Mouse (Mus musculus) urinary bladder, adult 2 months (tissue): Measurements from ENCODE around the gene Klhl5. TPM values are rescaled to one million over a fixed set of nuclear protein-coding genes. Genes with fewer than 3 reads are reported as not detected.

Source experiments
- DNase-seq: peaks from one replicate; pipeline ENCODE4 v3.0.0; 2022; ENCODE audit warnings: low spot score
- polyA plus RNA-seq: library from polyadenylated mRNA; depleted of rRNA; stranded (reverse); fragments of >200 nt; gene quantifications from 2 replicates; pipeline ENCODE4 v1.2.3, GENCODE M21; 2012; rRNA removed

Klhl5 gene
- 40.9 and 41.7 TPM in 2 replicates for polyA plus RNA-seq

GRCm38 (mm10) chr5:65106876-65107772 lies at the start of gene Klhl5:
Gene Klhl5 (plus strand): TSS chr5:65107539.
- peak; percentile 76 for DNase-seq

GRCm38 (mm10) chr5:65057596-65057995 lies 49.7 kb upstream of the Klhl5 start:
- no peak for DNase-seq

- DNase-seq = no peak
Observed at GRCm38 (mm10) chr5:65059806-65060205, 47.5 kb upstream of the Klhl5 start.

GRCm38 (mm10) chr5:65062236-65062635 lies 45.1 kb upstream of the Klhl5 start:
- no peak for DNase-seq

DNA sequence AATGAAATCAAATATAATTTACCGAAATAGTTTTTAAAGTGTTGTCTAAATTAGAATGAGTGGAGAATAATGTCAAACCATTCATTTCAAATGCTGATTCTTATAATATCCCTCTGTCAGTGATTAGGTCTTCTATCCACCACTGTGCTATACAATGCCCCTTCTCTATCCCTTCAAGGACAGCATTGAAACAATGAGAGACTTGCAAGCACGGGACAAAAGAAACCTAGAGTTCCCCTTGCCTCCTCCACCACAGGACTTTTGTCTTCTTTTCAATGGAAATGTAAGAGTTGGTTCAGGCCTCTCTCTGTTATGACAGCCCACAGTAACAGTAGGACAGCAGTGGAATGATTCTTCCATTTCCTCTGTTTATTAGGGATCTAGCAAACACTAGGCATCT lies 44.1 kb upstream of the Klhl5 start:
- DNase-seq = no peak

DNA sequence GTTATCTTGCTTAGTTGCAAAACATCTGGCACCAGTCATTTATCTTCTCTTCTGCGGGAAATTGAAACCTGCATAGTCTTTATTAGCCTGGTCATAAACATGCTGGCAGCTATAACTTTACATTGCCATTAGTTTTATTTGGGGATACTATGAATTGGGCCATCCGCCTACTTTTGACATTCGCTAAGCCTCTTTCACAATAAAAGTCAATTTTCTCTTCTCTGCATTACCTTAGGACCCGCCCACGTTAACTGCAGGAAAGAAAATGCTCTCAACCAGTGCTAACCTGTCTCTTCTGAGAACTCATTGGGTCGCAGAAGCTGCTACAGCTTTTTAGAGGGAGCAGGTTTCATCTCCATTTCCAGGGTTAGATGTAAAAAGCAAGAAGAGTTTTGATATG lies 39.2 kb upstream of the Klhl5 start:
- DNase-seq = no peak

DNA sequence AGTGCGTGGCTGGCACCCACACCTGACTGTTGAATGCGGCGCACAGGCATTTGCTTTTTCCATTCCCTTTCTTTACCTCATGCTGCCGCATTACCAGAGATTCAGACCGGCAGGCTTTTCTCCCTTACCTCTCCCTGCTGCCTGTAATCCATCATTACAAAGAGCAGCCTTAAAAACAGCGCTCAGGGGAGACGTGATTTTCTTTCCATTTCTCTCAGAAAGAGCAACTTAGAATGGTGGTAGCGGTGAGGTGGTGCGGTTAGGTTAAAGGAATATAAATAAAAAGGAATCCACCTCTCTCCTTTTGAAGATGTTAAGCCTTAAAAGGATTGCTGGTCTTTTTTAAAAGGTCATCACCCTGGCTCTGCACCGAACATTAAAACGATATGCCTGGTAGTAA lies 37.5 kb upstream of the Klhl5 start:
- DNase-seq = no peak

DNA sequence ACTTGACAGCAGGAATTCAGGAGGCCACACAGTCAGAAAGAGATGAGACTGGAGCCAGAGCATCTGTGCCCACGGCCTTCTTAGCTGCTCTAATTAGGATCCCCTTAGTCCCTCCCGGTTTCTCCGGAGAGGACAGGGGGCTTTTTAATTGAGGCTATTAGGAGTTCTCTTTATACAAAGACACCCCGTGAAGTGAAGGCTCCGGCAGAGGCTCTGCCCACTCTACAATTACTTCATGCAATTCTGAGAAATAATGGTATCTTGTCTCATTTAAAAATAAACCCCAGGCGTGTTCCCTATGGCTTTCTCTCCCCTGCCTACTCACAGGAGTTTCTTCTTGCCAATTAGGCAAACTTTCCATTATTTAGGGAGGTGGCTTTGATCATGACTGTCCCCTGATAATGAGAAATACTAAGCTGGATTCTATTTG lies 35.6 kb upstream of the Klhl5 start:
- DNase-seq = no peak

DNA sequence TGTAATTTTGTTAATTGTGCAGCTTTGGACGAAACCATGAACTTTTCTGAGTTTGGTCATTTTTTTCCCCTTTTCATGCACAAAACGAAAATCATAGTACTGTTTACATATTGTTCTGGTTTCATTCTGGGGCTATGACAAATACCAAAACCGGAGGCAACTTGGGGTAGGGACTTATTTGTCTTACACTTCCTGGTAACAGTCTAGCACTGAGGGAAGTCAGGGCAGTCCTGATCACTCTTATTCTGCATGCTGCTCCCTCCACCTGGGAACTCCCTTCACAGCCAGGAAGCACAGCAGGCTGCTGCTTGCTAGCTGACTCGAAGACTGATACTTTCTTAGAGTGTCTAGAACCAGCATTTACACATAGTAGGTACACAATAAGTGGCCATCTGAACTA lies 34.1 kb upstream of the Klhl5 start:
- no peak for DNase-seq

DNA sequence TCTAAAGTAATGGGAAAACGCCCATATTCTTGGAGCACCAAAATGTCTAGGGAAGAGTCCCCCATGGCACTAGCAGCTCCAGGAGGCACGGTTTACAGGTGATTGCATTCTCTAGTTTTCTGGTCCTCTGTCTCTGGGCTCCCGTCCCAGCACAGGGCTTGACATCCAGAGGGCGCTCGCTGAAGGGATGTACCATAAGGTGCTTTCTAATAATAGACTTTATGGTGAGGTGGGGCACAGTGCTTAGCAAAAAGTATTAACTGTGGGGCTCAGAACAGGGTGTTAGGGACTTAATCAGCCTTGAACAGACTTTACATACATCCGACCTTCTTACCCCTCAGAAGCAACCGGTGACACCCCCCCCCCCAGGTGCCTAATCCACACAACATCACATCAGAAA lies 32.6 kb upstream of the Klhl5 start:
- no peak for DNase-seq

GRCm38 (mm10) chr5:65076087-65076486 lies 31.3 kb upstream of the Klhl5 start:
- no peak for DNase-seq

DNA sequence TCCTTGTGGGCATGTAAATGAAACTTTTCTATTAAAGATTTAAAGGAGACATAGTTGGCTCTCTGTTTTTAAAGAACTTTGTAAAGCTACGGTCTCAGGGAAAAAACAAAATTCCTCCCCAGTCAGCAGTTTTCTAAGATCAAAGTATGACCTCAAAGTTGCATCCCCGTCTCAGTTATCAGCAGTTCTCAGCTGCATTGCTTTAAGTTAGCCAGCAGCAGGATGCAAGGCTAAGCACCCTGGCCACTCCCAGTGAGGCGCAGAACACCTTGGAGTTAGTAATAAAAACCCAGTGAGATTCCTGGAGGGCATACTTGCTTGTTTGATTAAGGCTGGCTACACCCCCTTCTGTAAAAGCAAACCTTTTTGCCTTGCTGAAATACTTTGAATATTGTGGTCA lies 30.6 kb upstream of the Klhl5 start:
- DNase-seq = no peak

GRCm38 (mm10) chr5:65078081-65078480 lies 29.3 kb upstream of the Klhl5 start:
- no peak for DNase-seq

DNA sequence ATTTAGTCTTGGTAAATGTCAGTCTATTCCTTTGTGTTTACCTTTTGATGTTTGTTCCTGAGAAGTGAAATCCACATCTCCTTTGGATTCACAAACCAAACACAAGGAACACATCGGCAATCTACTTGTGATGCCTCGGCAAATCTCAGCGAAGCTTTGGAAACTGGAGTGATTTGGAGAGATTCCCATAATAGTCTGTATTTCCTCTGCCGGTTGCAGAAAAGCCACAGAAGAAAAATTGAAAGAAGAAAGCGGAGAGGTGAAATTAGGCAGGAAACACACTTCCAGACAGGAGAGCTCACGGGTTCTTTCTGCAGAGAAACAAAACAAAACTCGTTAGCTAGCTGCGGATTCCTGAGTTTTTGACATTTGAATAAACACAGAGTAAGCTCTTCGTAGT lies 27.5 kb upstream of the Klhl5 start:
- DNase-seq = no peak

- no peak for DNase-seq
Observed at GRCm38 (mm10) chr5:65081836-65082235, 25.5 kb upstream of the Klhl5 start.

DNA sequence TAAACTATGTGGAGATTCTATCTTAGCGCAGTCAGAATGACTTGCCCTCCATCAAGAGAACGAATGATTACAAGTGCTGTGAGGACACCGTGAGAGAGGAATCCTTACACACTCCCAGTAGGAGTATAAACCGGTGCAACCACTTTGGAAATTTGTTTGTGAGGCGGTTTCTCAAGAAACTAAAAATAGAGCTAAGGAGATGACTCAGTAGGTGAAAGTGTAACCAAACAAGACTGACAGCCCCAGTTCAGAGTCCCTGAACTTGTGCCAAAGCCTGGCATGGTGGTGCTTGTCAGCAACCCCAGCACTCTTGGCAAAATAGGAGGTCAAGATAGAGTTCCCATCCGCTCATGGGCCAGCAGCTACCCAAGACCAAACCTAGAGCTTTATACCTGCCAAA lies 20.8 kb upstream of the Klhl5 start:
- no peak for DNase-seq

- no peak for DNase-seq
Observed at GRCm38 (mm10) chr5:65089707-65090106, 17.6 kb upstream of the Klhl5 start.

- DNase-seq = no peak
Observed at GRCm38 (mm10) chr5:65091184-65091858, 16.0 kb upstream of the Klhl5 start.

GRCm38 (mm10) chr5:65091921-65092320 lies 15.4 kb upstream of the Klhl5 start, which contains the start of gene Tmem156:
Gene Tmem156 (minus strand): TSS chr5:65092132.
- no peak for DNase-seq

DNA sequence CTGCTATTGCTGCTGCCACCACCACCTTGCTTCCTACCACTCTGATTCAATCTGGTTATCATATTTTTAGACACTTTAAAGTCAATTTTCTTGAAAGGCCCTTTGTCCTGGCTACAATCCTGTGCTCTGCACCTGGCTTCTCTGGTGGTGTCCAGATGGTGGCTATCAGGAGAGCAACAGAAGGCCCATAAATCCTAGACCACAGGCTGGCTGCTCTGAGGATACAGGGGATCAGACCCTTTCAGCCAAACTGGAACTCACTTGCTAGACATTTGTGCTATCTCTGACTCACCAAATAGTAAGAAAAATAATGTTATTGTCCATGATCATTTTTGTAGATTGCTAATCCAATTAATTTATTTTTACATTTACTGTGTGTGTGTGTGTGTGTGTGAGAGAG lies 13.6 kb upstream of the Klhl5 start:
- DNase-seq = no peak

- DNase-seq = no peak
Observed at GRCm38 (mm10) chr5:65094902-65095545, 12.3 kb upstream of the Klhl5 start.

DNA sequence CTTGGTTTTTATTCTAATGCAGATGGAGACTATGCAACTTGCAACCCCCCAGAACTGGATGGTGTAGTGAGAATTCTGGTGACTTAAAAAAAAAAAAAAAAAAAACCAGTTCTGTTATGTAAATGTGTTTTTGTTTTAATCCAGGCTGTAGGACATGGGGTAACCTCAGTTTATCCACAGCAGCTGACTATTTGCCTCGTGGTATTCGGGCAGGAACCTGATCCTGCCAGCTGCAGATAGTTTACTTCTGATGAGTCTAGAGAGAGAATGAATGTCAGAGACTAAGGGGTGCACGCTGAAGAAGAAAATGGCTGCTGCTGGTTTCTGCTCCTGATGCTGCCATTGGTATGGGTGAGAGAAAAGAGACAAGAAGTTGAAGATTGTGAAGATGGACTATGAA lies 11.3 kb upstream of the Klhl5 start:
- no peak for DNase-seq

GRCm38 (mm10) chr5:65096805-65097204 lies 10.5 kb upstream of the Klhl5 start:
- DNase-seq = no peak
